Mouse (Mus musculus) heart, embryonic 11.5 days (tissue): ENCODE data around the gene Cacna2d3. TPM values are rescaled to one million over a fixed set of nuclear protein-coding genes. Genes with fewer than 3 reads are reported as not detected.

Experiments used
- ATAC-seq: fragments of 200-750 bp; cut with Nextera tagmentation; replicated peaks from 2 replicates; pipeline ENCODE4 v1.8.0; 2017; ENCODE audit warnings: moderate library complexity; ENCODE audit not compliant: insufficient number of reproducible peaks, low FRiP score, low TSS enrichment
- H3K27ac ChIP-seq: fragments of 300-500 bp; sonication (generic); 2 replicates; pipeline ENCODE4 v1.5.1; 2014; ENCODE audit warnings: mild to moderate bottlenecking, low read depth, low read length
- H3K27me3 ChIP-seq: fragments of 300-500 bp; sonication (generic); 2 replicates; pipeline ENCODE4 v1.6.1; 2014; ENCODE audit warnings: mild to moderate bottlenecking, low read length, mixed read lengths; ENCODE audit not compliant: control insufficient read depth, insufficient read depth
- H3K36me3 ChIP-seq: fragments of 300-500 bp; sonication (generic); 2 replicates; pipeline ENCODE4 v1.6.1; 2014; ENCODE audit warnings: mild to moderate bottlenecking, low read length, moderate library complexity, mixed read lengths; ENCODE audit not compliant: control insufficient read depth, insufficient read depth
- H3K4me1 ChIP-seq: fragments of 300-500 bp; sonication (generic); 2 replicates; pipeline ENCODE4 v1.6.1; 2014; ENCODE audit warnings: low read length; ENCODE audit not compliant: control insufficient read depth, insufficient read depth
- H3K4me2 ChIP-seq: fragments of 300-500 bp; sonication (generic); 2 replicates; pipeline ENCODE4 v1.6.1; 2014; ENCODE audit warnings: mild to moderate bottlenecking, moderate library complexity
- H3K4me3 ChIP-seq: fragments of 300-500 bp; sonication (generic); 2 replicates; pipeline ENCODE4 v1.5.1; 2014; ENCODE audit warnings: low read depth, low read length
- H3K9ac ChIP-seq: fragments of 300-500 bp; sonication (generic); 2 replicates; pipeline ENCODE4 v1.6.1; 2014; ENCODE audit warnings: mild to moderate bottlenecking, low read depth, low read length, moderate library complexity
- H3K9me3 ChIP-seq: fragments of 300-500 bp; sonication (generic); replicated peaks from 2 replicates; pipeline ENCODE4 v1.6.1; 2016; ENCODE audit warnings: low read length; ENCODE audit not compliant: control insufficient read depth
- WGBS: fragments of 180-500 bp; shearing (Covaris S2); extraction: QIAGEN DNeasy Blood & Tissue Kit; methylation state at CpG from one replicate; pipeline ENCODE4 v1.1.7; 2014; ENCODE audit not compliant: insufficient replicate concordance; 5-methylcytosine and 5-hydroxymethylcytosine counted together
- polyA plus RNA-seq: library from polyadenylated mRNA; unstranded; fragments of >200 nt; fragmentation: Nextera tagmentation; extraction: Ambion mirVana; gene quantifications from 2 replicates; pipeline ENCODE4 v1.2.1, GENCODE M21; 2014

The Cacna2d3 gene
- polyA plus RNA-seq, 1 experiment from 2014 or later, result 2.6 TPM

DNA sequence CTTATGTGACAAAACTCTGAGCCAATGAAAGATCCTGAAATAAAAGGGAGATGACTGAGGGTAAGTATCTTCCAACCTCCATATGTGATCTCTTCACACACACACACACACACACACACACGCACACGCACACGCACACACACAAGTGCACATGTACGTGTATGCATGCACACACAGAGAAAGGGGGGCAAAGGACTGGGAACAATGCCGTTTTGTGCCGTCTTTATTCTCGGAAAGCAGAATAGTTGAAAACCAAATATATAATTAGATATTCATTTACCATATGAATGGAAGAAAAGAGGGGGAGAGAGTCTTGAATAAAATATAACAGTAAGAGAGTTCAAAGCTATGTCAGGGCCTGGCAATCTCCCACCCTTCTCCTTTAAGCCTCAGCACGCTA, 163.2 kb downstream of the Cacna2d3 start:
- Histone ChIP-seq H3K4me2 (no peak overlapping the region), H3K9me3 (no peaks in the 10 kb centered on the region), H3K27me3 (no peaks in the 10 kb centered on the region), H3K4me3 (no peak overlapping the region), H3K36me3 (no peaks in the 10 kb centered on the region), H3K9ac (no peak overlapping the region), H3K4me1 (no peaks in the 10 kb centered on the region), H3K27ac (no peak overlapping the region)
- no peak for ATAC-seq
- 92% methylated on average over 8 of the region's 8 CpGs for WGBS

DNA sequence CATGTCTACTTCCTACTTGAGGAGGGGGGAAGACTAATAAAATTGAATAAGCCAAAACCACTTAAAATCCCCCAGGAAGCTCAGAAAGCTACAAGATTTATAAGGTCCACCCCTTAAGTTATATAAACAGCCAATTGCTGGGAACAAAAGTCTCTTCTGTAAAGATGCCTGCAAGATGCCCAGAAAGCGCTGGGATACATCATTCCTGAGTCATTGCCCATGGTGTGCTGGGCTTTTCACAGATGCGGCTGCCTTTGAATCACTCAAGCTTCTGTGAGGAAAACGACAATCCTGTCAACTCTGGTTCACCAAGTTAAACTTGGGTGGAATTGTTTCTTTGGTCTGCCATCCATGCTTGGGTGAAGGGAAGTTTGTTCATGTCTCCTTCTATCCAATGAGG, 165.5 kb downstream of the Cacna2d3 start:
- no peaks in the 10 kb centered on the region for H3K9me3 ChIP-seq
- no peak for ATAC-seq
- WGBS, result 82% methylated on average over 3 of the region's 3 CpGs

DNA sequence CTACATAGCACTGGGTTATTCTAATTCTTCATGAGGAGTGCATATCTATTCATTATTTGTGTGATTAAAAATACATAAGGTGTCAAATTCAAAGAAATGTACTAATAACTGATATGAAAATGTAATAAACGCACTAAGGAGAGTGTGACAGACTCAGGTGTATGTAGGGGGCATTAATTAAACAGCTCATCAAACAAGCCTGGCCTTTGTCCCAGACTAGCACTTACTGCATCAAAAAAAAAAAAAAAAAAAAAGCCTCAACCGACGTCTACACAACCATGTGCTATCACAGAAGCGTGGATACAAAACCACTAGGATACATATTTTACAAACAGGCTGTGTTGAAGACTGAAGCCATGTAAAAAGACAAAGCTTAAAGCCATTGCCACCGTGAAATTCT, 169.2 kb downstream of the Cacna2d3 start:
- ATAC-seq, result no peak
- 84% methylated on average over 5 of the region's 5 CpGs for WGBS
- Histone ChIP-seq H3K4me3 (no peak overlapping the region), H3K27me3 (no peaks in the 10 kb centered on the region), H3K9me3 (no peaks in the 10 kb centered on the region), H3K4me2 (no peak overlapping the region), H3K27ac (no peak overlapping the region), H3K4me1 (no peaks in the 10 kb centered on the region), H3K9ac (no peak overlapping the region), H3K36me3 (no peaks in the 10 kb centered on the region)

More for the DNA sequence above, 165.5 kb downstream of the Cacna2d3 start:
- no peak overlapping the region for H3K4me2 ChIP-seq
- no peak overlapping the region for H3K4me3 ChIP-seq
- H3K27me3 ChIP-seq, result no peaks in the 10 kb centered on the region
- no peaks in the 10 kb centered on the region for H3K36me3 ChIP-seq
- H3K27ac ChIP-seq, result no peak overlapping the region
- no peaks in the 10 kb centered on the region for H3K4me1 ChIP-seq
- H3K9ac ChIP-seq, result no peak overlapping the region

DNA sequence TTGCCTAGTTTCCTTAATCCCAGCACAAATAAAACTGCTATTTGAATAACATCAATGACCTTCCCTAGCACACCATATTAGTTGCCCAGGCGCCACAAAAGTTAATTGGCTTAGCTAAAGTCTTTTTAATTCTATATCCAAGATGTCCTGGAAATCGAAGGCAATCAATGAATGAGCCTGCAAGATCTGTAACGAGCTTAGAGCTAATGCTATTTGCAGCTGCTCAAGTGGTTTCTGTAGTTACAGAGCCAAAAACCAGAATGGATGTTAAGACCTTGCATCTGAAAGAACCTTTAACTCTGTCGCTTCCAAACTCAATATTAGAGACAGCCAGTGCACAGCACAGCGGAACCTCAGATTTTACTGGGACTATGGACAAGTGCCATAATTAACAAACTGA, 173.0 kb downstream of the Cacna2d3 start:
- Histone ChIP-seq H3K9ac (no peak overlapping the region), H3K27ac (no peak overlapping the region), H3K27me3 (no peaks in the 10 kb centered on the region), H3K4me1 (no peaks in the 10 kb centered on the region), H3K4me3 (no peak overlapping the region), H3K9me3 (no peaks in the 10 kb centered on the region), H3K36me3 (no peaks in the 10 kb centered on the region), H3K4me2 (no peak overlapping the region)
- 86% methylated on average over 5 of the region's 5 CpGs for WGBS
- ATAC-seq, result no peak

DNA sequence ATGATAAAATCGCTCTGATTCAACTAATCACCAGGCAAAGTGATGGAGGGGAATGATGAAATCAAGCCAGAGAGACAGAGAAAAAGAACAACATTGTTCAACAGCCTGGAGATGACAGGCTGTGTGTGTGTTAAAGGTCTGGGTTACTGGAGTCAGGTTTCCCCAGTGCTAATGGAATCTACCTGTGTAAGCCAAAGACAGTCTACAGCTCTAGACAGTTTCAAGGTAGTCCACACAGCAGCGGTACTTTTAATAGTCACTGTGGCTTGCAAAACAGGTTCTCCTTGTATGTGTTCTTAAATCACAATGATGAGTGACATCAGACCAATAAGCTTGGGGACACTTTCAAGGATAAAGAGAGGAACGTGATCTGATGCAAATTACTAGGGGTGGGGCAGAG, 191.1 kb downstream of the Cacna2d3 start:
- H3K27ac ChIP-seq, result no peak overlapping the region
- WGBS, result 85% methylated on average over 3 of the region's 3 CpGs
- no peak overlapping the region for H3K4me3 ChIP-seq
- no peak overlapping the region for H3K4me2 ChIP-seq
- no peak for ATAC-seq
- H3K4me1 ChIP-seq, result no peaks in the 10 kb centered on the region
- H3K9ac ChIP-seq, result no peak overlapping the region
- H3K27me3 ChIP-seq, result no peaks in the 10 kb centered on the region
- H3K36me3 ChIP-seq, result no peaks in the 10 kb centered on the region
- no peaks in the 10 kb centered on the region for H3K9me3 ChIP-seq

DNA sequence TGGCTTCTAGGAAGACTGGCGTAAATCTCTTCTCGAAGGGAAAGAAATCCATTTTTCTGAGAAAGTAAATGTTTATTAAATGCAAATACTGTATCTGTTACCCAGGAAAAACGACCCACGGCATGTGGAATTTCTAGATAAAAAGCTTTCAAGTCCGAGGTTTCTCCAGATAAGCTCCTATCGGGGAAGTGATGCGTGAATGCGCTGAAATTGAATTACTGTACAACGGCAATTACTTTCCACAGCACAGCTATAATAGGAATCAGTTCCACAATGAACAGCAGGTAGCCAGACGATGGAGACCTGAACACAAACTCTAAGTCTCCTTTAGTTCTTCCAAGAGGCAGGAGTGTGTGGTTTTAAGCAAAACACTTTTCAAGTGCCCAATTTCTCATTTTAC, 193.0 kb downstream of the Cacna2d3 start:
- WGBS, result 49% methylated on average over 10 of the region's 10 CpGs
- no peaks in the 10 kb centered on the region for H3K4me1 ChIP-seq
- H3K4me3 ChIP-seq, result no peak overlapping the region
- ATAC-seq, result no peak
- H3K9ac ChIP-seq, result no peak overlapping the region
- no peaks in the 10 kb centered on the region for H3K36me3 ChIP-seq
- H3K27me3 ChIP-seq, result no peaks in the 10 kb centered on the region
- no peaks in the 10 kb centered on the region for H3K9me3 ChIP-seq
- no peak overlapping the region for H3K27ac ChIP-seq
- no peak overlapping the region for H3K4me2 ChIP-seq

DNA sequence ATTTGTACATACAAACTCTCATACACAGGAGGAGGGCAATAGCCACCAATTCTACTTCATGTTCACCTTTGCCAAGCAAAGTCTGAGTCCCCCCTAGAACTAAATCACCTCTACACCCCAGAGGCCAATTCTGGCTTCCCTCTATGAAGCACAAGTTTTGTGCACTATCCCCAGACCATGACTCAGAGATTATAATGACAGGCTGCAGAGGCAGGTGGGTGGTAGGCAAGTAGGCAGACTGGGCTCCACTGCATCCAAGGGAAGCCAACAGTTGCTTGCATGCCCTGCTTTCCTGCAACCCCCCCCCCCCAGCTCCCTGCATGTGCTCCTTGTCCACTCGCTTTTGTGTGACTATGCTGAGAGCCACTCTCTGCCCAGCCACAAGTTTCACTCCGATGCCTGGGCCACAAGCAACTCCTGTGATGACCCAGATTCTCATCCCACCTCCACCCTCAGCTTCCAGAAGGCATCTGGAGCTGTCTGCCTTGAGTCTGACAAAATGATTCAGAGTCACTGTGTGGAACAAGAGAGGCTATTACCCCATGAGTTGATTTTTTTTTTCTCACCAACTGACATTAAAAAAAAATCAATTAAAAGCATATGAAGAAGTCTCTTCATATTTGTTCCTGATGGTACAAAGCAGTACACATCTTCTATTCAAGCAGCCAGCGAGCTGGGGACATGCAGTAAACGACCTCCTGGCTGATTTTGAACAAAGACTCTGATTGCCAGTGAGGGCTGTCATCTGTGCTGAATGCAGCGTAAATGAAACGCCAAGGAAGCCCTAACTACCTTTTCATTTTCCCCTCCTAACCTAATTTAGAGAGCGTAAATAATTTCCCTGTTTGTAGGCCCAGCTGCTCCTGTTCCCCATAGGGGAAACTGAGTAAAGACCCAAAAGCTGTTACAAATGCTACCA, 201.7 kb downstream of the Cacna2d3 start:
- H3K27ac ChIP-seq, result no peak overlapping the region
- 69% methylated on average over 7 of the region's 7 CpGs for WGBS
- no peak for ATAC-seq
- no peaks in the 10 kb centered on the region for H3K9me3 ChIP-seq
- H3K36me3 ChIP-seq, result no peaks in the 10 kb centered on the region
- no peaks in the 10 kb centered on the region for H3K4me1 ChIP-seq
- H3K9ac ChIP-seq, result no peak overlapping the region
- H3K4me2 ChIP-seq, result no peak overlapping the region
- no peak overlapping the region for H3K4me3 ChIP-seq
- H3K27me3 ChIP-seq, result no peaks in the 10 kb centered on the region

DNA sequence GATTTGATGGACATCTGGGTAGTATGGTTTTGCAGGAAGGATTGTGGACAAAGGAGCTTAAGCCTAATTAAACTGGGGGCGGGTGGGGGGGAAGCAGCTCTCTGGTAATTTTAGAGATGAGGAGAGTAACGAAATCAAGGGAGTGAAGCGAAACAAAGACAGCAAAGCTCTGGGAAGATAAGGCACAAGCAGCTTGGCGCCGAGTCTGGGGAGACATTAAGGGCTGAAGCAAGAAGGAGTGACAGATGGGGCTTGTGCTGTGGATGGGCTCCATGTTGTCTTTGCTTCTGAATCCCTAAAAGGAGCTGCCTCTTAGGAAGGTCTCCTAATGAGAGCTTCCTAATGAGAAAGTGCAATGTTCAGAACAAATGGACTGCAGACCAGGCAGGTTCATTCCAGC, 219.0 kb downstream of the Cacna2d3 start:
- Histone ChIP-seq H3K9ac (no peak overlapping the region), H3K4me1 (no peaks in the 10 kb centered on the region), H3K4me2 (no peak overlapping the region), H3K27ac (no peak overlapping the region), H3K27me3 (no peaks in the 10 kb centered on the region), H3K9me3 (no peaks in the 10 kb centered on the region), H3K4me3 (no peak overlapping the region), H3K36me3 (no peaks in the 10 kb centered on the region)
- ATAC-seq, result no peak
- WGBS, result 41% methylated on average over 5 of the region's 5 CpGs
